Mouse (Mus musculus): Measurements from ENCODE around the gene 2300002M23Rik.

GRCm38 (mm10) chr17:35534343-35534742 is 32.9 kb upstream of the 2300002M23Rik start:
- TF ChIP-seq CTCF (IDR thresholded peaks at IDR 0.05; ENCODE audit: low read depth) (peak; percentile 96), EP300 (IDR thresholded peaks at IDR 0.05; ENCODE audit: low read depth) (no peak)

Measured in heart, postnatal 0 days (tissue).